Mouse (Mus musculus) layer of hippocampus, adult 9-11 months (tissue): ENCODE measurements at regions not wholly inside any gene's neighbourhood (a gene's known extent, or its start where the extent isn't known, plus 50 kb on each side); places are given as distances from the start of the nearest gene placed in this dataset.

Experiments
- DNase-seq: peaks from one replicate; pipeline ENCODE4 v3.0.0; 2022

DNA sequence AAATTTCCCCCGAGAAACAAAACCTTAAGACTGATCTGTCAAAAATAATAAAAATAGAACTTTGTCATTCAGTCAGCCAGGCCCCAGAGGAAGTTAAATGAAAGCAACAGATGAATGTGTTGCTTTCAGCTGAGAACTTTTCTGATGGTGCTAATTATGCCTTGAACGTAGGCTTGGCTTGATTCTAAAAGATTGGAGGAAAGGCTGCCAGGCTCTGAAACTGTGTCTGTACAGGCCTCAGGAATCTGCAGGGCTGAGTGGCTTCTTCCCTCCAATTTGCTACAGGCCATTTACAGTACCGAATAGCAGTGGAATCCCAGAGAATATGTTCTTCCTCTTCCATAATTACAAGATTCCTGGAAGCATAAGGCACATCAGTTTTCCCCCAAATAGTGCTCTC lies 1103.2 kb upstream of the Crim1 start:
- DNase-seq, result peak; percentile 31

DNA sequence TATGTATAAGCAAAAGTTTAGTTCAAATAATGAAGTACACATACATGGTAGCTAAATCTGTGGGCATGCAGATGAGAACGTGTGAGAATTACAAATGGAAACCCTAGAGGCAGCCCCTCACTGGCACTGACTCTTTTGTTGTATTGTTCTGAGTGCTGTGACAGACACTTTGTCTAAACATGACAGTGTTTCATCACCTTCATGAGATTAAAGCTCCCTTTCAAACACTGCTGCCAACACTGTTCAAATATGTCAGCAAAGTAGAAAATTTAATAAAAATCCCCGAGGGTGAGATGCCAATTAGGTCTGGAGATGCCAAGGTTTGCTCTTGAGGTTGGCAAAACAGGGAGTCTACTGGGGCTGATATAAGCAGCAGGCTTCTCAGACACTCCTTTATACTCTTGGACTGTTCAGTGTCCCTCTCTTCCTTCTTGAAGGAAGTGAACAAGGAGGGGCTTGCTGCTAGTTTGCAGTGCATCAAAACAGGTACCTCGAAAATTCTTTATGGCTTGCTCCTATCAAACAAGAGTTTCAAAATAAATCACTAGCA lies 1100.9 kb upstream of the Crim1 start:
- DNase-seq, result no peak

DNA sequence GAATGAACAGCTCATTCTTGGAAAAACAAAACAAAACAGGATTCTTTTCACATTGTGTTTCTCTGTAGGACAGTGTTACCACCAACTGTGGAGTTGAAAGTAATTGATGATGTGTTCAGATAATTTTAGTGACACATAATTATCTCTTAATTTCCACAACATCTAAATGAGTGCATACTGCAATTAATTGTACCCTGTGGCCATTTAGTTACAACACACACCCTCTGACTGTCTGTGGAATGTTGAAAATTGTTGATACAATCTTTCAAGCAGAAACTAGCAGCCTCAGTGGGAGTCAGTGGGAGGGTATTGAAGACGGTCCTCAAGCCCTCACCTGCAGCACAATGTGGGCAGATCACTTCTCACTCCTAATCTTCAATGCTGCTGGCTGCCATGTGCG lies 1084.1 kb upstream of the Crim1 start:
- DNase-seq, result no peak

DNA sequence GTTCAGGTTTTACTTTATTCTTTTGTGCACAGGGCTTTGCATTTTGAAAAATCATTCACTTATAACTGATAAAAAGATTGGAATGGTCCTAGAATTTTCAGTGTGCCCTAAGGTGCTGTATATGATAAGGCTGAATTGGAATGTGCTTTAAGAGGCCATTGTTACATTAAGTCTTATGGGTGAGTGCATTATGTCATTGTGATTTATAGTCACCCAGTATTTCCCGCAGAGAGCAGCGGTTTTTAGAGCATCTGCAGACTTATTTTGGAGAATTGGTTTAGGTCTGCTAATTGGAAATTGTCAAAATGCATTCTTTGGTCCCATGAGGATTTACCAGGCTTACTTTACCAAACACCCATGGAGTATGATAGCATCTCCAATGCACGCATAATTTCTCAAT lies 1083.1 kb upstream of the Crim1 start:
- DNase-seq, result no peak

DNA sequence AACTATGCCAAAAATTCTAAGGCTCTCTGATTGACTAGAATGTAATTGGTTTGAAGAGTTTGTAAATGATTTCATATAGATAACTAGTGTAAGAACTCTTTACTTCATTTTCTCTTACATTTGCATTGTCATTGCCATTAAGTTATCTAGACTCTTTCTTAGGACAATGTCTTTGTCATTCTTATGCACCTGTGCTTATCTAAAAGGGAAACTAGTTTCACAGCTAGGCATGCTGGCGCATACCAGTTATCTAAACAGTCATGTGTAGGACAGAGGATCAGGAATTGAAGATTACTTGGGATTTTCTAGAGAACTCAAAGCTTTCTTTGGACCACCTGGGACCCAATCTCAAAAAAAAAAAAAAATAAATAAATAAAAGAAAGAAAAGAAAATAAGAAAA lies 1081.6 kb upstream of the Crim1 start:
- DNase-seq, result no peak

DNA sequence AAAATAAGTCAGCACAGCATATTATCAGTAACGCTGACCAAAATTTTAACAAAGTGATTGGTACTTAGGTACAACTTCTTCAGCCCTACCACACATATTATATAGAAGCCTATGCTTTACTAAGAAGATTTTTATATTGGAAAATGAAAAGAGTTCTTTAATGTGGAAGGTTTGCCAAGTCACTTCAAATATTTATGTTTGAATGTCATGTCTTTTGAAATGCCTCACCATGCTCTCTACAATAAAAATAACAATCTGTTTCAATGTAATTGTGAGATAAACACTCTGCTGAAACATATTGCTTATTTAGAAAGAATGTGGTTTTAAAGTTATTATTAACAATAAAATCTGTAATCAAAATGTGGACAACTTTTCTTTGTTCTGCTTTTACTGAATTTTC lies 1073.0 kb upstream of the Crim1 start:
- DNase-seq, result no peak
